Mouse (Mus musculus): ENCODE measurements around the gene Sox13.

Gene Sox13

GRCm38 (mm10) chr1:133423543-133424480 lies at the start of gene Sox13:
Gene Sox13, minus strand, starts transcription at chr1:133424377.
- no peak for DNase-seq (ENCODE audit: low spot score in 2 of 2)

- DNase-seq (ENCODE audit: low spot score in 2 of 2), result no peak
Measured at GRCm38 (mm10) chr1:133471556-133471955, 47.4 kb upstream of the Sox13 start.

GRCm38 (mm10) chr1:133471086-133471485 lies 46.9 kb upstream of the Sox13 start:
- no peak for DNase-seq (ENCODE audit: low spot score in 2 of 2)

GRCm38 (mm10) chr1:133470242-133471025 lies 46.3 kb upstream of the Sox13 start:
- no peak for DNase-seq (ENCODE audit: low spot score in 2 of 2)

DNA sequence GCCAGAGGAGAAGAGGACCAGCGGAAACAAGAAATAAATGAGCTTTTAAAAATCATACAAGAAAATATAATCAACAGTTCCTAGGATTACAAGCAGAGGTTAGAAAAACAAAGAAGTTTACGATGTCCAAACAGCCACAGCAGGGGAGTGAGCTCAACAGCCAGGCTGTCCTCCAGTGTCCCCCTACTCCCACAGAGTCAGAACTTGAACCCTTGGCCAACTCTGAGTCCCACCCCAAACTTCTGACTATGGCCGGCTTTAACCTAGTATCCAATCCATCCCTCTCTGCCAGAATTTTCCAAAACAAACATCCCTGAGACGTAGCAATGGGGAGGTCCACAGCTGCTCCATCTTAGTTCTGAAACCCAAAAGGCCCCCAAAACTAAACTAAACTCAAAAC lies 45.0 kb upstream of the Sox13 start:
- DNase-seq (ENCODE audit: low spot score in 2 of 2), result no peak

DNA sequence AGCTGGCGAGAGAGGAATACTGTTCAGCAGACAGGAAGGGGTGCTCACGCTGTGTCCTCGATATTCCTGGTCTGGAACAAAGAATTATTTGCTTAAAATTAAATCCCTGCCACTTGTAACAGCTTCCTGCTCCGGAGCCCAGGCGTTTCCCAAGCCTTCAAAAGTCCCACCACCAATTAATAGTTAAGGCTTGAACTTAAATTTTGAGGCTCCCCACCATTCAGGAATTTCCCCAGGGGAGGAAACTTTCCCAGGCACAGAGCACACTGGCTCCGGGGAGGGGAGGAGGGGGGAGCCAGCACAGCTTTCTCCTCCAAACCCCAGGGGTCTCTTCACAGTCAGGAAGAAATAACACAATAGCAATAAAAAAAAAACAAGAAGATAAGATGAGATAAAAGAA lies 44.6 kb upstream of the Sox13 start:
- DNase-seq (ENCODE audit: low spot score in 2 of 2), result no peak

DNA sequence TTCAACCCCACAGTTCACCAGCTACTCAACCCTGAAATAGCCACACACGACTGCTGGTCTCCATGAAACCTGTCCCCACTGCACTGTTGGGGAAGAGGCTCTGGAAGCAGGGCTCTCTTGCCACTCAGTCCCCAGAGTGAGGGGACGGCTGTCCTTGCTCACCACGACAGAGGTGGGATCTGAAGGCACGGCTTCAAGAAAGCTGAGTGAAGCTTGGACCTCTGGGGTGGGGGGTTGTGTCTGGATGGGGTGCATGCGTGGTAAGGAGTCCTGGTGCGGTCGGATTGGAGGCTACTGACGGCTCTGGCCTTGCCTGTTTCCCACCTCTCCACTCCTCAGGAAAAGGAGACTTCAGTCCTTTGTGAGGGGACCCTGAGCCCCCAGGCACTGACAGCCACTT lies 43.7 kb upstream of the Sox13 start:
- no peak for DNase-seq (ENCODE audit: low spot score in 2 of 2)

DNA sequence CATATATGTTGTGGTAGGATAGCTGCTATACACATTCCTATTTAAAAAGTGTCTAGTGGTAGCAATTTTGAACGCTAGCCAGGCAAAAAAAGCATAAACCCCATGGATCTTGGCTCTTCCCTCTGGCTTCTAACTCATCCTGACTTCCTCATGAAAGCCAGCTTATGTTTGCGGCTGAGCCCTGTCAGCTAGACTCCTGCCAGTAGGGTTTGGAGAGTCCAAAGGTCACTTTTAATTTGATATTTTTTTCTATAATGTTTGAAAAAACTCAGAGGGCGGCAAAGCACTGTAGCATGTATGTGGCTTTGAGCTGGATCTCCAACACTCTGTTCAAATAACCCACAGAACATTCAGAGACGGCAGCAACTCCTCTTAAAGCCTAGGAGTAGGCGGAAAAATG lies 39.0 kb upstream of the Sox13 start:
- DNase-seq (ENCODE audit: low spot score in 2 of 2), result no peak

- DNase-seq (ENCODE audit: low spot score in 2 of 2), result no peak
Measured at GRCm38 (mm10) chr1:133460996-133461395, 36.8 kb upstream of the Sox13 start.

- no peak for DNase-seq (ENCODE audit: low spot score in 2 of 2)
Measured at GRCm38 (mm10) chr1:133456097-133456496, 31.9 kb upstream of the Sox13 start.

GRCm38 (mm10) chr1:133452564-133453165 lies 28.5 kb upstream of the Sox13 start:
- DNase-seq (ENCODE audit: low spot score in 2 of 2), result no peak

- DNase-seq (ENCODE audit: low spot score in 2 of 2), result no peak
Measured at GRCm38 (mm10) chr1:133451869-133452563, 27.8 kb upstream of the Sox13 start.

GRCm38 (mm10) chr1:133451025-133451424 lies 26.8 kb upstream of the Sox13 start:
- DNase-seq (ENCODE audit: low spot score in 2 of 2), result no peak

DNA sequence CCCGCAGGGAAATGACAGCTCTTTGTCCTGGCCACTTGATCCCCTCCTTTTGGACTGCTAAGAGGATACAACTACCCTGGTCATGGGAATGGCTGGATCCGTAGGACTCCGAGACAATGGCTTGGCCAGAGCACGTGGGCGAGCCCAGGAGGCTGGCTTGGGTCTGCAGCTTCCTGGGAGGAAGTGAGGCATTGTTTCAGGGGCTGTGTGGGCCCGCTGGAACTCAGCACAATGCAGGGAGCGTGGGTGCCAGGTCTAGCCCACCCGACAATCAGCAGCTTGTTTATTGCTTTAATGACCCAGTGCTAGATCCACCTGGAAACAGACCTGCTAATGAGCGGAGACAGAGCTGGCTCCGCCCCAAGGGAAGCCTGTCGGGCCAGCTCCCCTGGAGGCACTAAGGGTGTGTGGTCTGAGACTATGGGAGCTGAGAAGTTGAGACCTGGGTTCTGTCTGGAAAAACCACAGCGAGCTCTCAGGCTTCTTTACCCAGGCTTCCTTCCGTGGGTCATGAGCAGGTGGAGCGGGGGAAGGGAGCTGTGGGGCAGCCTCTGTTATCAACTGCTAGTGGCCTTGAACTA lies 24.3 kb upstream of the Sox13 start:
- no peak for DNase-seq (ENCODE audit: low spot score in 2 of 2)

DNA sequence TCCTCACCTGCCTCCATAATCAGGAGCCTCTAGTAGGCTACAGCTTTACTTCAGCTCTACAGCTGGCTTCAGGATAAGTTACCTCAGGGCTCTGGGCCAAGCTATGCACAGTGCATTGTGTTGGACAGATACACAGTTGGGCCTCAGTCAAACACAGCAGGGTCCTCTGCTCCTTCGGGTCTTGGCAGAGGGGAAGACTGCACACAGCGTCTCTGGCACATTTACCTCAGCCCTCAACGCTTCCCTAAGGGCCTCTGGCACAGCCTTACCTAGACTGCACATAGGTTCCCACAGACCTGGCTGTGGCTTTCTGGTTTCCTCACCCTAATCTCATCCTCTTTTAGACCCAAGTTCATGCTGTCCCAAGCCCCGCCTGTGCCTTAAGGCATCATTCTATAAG lies 22.1 kb upstream of the Sox13 start:
- no peak for DNase-seq (ENCODE audit: low spot score in 2 of 2)

- DNase-seq (ENCODE audit: low spot score in 2 of 2), result no peak
Measured at GRCm38 (mm10) chr1:133444315-133444714, 20.1 kb upstream of the Sox13 start.

GRCm38 (mm10) chr1:133437916-133438683 lies 13.9 kb upstream of the Sox13 start:
- DNase-seq (ENCODE audit: low spot score in 2 of 2), result no peak

DNA sequence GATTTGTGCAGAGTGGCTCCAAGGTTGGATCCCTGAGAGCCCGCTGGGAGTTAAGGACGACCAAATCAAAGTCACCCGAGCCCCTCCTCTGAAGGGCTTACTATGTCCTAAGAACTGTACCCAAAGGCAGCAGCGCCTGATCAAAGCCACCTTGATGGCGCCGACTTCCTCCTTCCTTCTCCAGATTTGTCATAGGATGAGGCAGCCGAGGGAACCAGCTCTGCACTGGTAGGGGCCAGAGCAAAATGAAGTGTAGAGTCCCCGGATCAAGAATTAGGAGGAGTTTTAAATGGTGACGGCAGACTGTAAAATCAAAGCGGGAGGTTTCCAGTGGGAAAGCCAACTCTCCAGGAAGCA lies 10.6 kb upstream of the Sox13 start:
- DNase-seq (ENCODE audit: low spot score in 2 of 2), result no peak

- DNase-seq (ENCODE audit: low spot score in 2 of 2), result no peak
Measured at GRCm38 (mm10) chr1:133434018-133434755, 10.0 kb upstream of the Sox13 start.

DNA sequence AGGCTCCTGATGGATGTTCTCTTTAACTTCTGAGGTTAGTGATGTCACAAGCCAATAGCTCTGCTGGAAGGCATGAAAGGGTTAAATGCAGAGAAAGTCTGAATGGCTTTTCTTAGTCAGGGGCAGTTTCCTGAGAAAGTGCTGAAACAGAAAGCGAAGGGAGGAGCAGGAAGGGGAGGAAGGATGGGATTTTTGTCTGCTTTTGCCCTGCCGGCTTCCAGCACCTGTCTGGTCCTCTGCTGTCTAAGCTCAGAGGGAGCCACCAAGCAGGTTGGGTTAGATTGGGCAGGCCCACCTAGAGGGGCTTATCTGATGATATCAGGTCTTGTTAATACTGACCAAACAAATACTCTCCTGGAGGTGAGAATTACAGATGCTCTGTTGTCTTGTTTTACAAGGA lies 8.4 kb upstream of the Sox13 start:
- DNase-seq (ENCODE audit: low spot score in 2 of 2), result no peak

All from spleen, postnatal 14 days (tissue).